Mouse (Mus musculus): Measurements from ENCODE around the gene Gm10061. TPM values are rescaled to one million over a fixed set of nuclear protein-coding genes. Genes with fewer than 3 reads are reported as not detected.

The Gm10061 gene
- not detected in 2 replicates for polyA plus RNA-seq (2012; rRNA removed)

GRCm38 (mm10) chr16:89150786-89151185 lies at the start of gene Gm10061:
Gene Gm10061 (plus strand): TSS chr16:89151086.

GRCm38 (mm10) chr16:89140551-89140950 lies 10.3 kb upstream of the Gm10061 start, which contains the start of gene Gm6358:
Gene Gm6358 (plus strand): TSS chr16:89140851.

DNA sequence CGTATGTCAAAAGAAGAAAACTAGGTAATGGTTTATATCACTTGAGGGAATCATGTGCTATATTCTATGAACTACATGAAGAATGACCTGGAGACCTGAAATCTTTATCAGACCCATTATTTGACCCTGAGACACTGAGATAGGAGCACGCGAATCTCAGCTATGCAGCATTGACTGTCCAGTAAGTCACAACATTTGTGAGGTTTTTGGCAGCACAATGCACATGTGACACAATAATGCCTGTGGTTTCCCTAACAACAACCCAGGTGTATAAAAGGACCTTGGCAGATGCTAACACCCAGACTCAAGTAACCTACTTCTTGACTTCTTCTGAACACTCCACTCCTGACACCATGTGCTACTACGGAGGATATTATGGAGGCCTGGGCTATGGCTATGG lies 6.8 kb downstream of the Gm10061 start, which contains the start of gene Gm9789:
TSS of gene Gm9789 (plus strand) at position 301 of the 400 bp plus-strand sequence.

DNA sequence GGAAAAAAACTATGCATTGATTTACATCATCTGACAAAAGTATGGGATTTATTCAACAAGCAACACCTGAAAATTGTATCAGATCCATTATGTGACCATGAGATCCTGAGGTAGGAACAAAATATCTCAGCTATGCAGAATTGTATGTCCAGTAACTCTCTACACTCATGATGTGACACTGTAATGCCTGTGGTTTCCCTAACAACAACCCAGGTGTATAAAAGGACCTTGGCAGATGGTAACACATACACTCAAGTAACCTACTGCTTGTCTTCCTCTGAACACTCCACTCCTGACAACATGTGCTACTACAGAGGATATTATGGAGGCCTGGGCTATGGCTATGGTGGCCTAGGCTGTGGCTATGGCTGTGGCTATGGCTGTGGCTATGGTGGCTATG lies 18.3 kb downstream of the Gm10061 start, which contains the start of gene Gm7735:
TSS of gene Gm7735 (plus strand) at position 301 of the 400 bp plus-strand sequence.

GRCm38 (mm10) chr16:89174435-89174834 lies 23.5 kb downstream of the Gm10061 start, which contains the start of gene 1110057P08Rik:
Gene 1110057P08Rik (plus strand): TSS chr16:89174735.

Other genes starting within 250 kb of the Gm10061 start
- gene Krtap19-9b, start 218.8 kb upstream of the Gm10061 start, polyA plus RNA-seq (2012; rRNA removed), result not detected in 2 replicates
- gene Krtap16-3, start 188.2 kb upstream of the Gm10061 start, polyA plus RNA-seq (2012; rRNA removed), result not detected in 2 replicates
- gene Krtap22-2, start 140.3 kb upstream of the Gm10061 start, polyA plus RNA-seq (2012; rRNA removed), result not detected in 2 replicates
- not detected in 2 replicates for gene Gm10229, start 135.8 kb upstream of the Gm10061 start, polyA plus RNA-seq (2012; rRNA removed)
- not detected in 2 replicates for gene Krtap6-1, start 119.4 kb upstream of the Gm10061 start, polyA plus RNA-seq (2012; rRNA removed)
- not detected in 2 replicates for gene Gm10228, start 109.6 kb upstream of the Gm10061 start, polyA plus RNA-seq (2012; rRNA removed)
- gene Krtap6-5, start 103.2 kb upstream of the Gm10061 start, polyA plus RNA-seq (2012; rRNA removed), result not detected in 2 replicates
- not detected in 2 replicates for gene 1110025L11Rik, start 87.1 kb upstream of the Gm10061 start, polyA plus RNA-seq (2012; rRNA removed)
- not detected in 2 replicates for gene Krtap6-3, start 67.1 kb upstream of the Gm10061 start, polyA plus RNA-seq (2012; rRNA removed)
- gene Gm6358, start 10.2 kb upstream of the Gm10061 start, polyA plus RNA-seq (2012; rRNA removed), result not detected in 2 replicates
- gene Gm9789, start 6.9 kb downstream of the Gm10061 start, polyA plus RNA-seq (2012; rRNA removed), result not detected in 2 replicates
- not detected in 2 replicates for gene Gm7735, start 18.4 kb downstream of the Gm10061 start, polyA plus RNA-seq (2012; rRNA removed)
- gene 1110057P08Rik, start 23.6 kb downstream of the Gm10061 start, polyA plus RNA-seq (2012; rRNA removed), result not detected in 2 replicates
- not detected in 2 replicates for gene Krtap20-2, start 54.8 kb downstream of the Gm10061 start, polyA plus RNA-seq (2012; rRNA removed)

All from central nervous system, embryonic 18 days (tissue).